Mouse (Mus musculus) heart, embryonic 10.5 days (tissue): ENCODE measurements around the gene Mtmr6. TPM values are rescaled to one million over a fixed set of nuclear protein-coding genes. Genes with fewer than 3 reads are reported as not detected.
"Not testable (repeated sequence)": the region's sequence is repeated elsewhere in the genome, so short reads cannot be mapped to it uniquely, and the experiment has no call there.

Experiments
- DNase-seq: peaks from one replicate; pipeline ENCODE4 v3.0.0-alpha.2; 2017; ENCODE audit warnings: low spot score
- H3K27ac ChIP-seq: fragments of 300-500 bp; sonication (generic); 2 replicates; pipeline ENCODE4 v1.5.1; 2016; ENCODE audit warnings: mild to moderate bottlenecking
- H3K27me3 ChIP-seq: fragments of 300-500 bp; sonication (generic); 2 replicates; pipeline ENCODE4 v1.6.1; 2016; ENCODE audit warnings: mild to moderate bottlenecking; ENCODE audit not compliant: poor library complexity, insufficient read depth, severe bottlenecking
- H3K36me3 ChIP-seq: fragments of 300-500 bp; sonication (generic); 2 replicates; pipeline ENCODE4 v1.6.1; 2016; ENCODE audit warnings: mild to moderate bottlenecking, moderate library complexity
- H3K4me1 ChIP-seq: fragments of 300-500 bp; sonication (generic); 2 replicates; pipeline ENCODE4 v1.6.1; 2016; ENCODE audit warnings: mild to moderate bottlenecking
- H3K4me3 ChIP-seq: fragments of 300-500 bp; sonication (generic); 2 replicates; pipeline ENCODE4 v1.5.1; 2016; ENCODE audit warnings: mild to moderate bottlenecking, moderate library complexity
- H3K9me3 ChIP-seq: fragments of 300-500 bp; sonication (generic); 2 replicates; pipeline ENCODE4 v1.6.1; 2016; ENCODE audit warnings: mild to moderate bottlenecking, moderate library complexity
- WGBS: fragments of 180-500 bp; shearing (Covaris S2); methylation state at CpG from one replicate; pipeline ENCODE4 v1.1.7; 2016; 5-methylcytosine and 5-hydroxymethylcytosine counted together
- microRNA counts: library from miRNA; unstranded; fragments of <30 nt; microRNA quantifications from one replicate; lab custom pipeline; 2017
- microRNA-seq: library from miRNA; unstranded; fragments of <30 nt; microRNA quantifications from one replicate; pipeline ENCODE4, GENCODE M21; 2017
- polyA plus RNA-seq: library from polyadenylated mRNA; unstranded; fragments of >200 nt; fragmentation: Nextera tagmentation; extraction: Ambion mirVana; gene quantifications from 2 replicates; pipeline ENCODE4 v1.2.1, GENCODE M21; 2016

Mtmr6 gene
- polyA plus RNA-seq, 1 experiment from 2014 or later: 22.4 TPM

- no peak for DNase-seq
- H3K9me3 ChIP-seq: no peaks in the 10 kb centered on the region
Measured at GRCm38 (mm10) chr14:60304441-60305220, 39.6 kb downstream of the Mtmr6 start.

DNA sequence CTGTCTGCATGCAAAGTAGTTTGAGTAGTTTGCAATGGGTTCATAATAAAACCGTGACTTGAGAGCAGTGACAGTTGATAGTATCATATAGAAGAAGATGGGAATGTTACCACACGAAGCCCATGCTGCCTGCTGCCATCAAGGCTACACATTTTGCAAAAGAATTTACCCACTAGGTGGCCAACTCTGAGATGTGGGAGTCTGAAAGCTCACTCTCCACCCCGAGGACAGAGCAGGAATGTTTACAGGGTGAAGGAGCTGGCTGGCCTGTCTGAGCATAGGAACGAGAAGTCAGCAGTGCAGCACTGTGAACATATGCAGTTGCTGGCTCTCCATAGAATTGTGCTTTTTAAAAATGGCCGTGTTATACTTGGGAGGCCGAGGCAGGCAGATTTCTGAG lies 43.1 kb downstream of the Mtmr6 start:
- DNase-seq: no peak
- Histone ChIP-seq H3K9me3 (no peaks in the 10 kb centered on the region), H3K27ac (no peak overlapping the region), H3K27me3 (no peaks in the 10 kb centered on the region), H3K36me3 (peaks cover 8% of the 10 kb centered on the region; the same call in 1 of the 2 replicates), H3K4me1 (no peaks in the 10 kb centered on the region), H3K4me3 (no peak overlapping the region)
- 54% methylated on average over 6 of the region's 6 CpGs for WGBS

More at GRCm38 (mm10) chr14:60304441-60305220, 39.6 kb downstream of the Mtmr6 start:
- H3K27ac ChIP-seq: no peak overlapping the region
- no peaks in the 10 kb centered on the region for H3K27me3 ChIP-seq
- no peaks in the 10 kb centered on the region for H3K4me1 ChIP-seq
- 88% methylated on average over 2 of the region's 2 CpGs for WGBS
- H3K36me3 ChIP-seq: peaks cover 23% of the 10 kb centered on the region; the same call in 1 of the 2 replicates
- no peak overlapping the region for H3K4me3 ChIP-seq

DNA sequence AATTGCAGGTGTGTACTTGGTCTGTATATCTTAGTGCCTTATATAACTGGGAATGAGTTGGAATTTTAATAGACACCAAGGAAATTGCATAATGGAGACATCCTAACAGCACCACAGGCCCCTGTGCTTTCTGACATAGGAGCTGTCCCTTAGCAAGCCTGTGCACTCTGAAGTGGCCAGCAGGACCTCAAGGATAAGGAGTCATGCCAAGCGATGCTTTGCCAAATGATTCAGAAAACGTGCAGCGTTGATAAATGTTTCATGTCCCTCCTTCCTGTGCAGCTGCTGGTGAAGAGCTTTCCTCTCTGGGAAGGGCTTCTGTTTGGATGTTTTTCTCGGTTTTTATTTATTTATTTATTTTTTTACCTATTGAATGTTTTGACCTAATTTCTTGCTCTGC lies 45.7 kb downstream of the Mtmr6 start:
- H3K27ac ChIP-seq: no peak overlapping the region
- no peak overlapping the region for H3K4me3 ChIP-seq
- H3K9me3 ChIP-seq: no peaks in the 10 kb centered on the region
- no peaks in the 10 kb centered on the region for H3K4me1 ChIP-seq
- DNase-seq: no peak
- WGBS: 70% methylated on average over 4 of the region's 4 CpGs
- no peaks in the 10 kb centered on the region for H3K27me3 ChIP-seq
- H3K36me3 ChIP-seq: no peaks in the 10 kb centered on the region

- H3K4me1 ChIP-seq: no peaks in the 10 kb centered on the region
- DNase-seq: no peak
- H3K4me3 ChIP-seq: no peak overlapping the region
- WGBS: 96% methylated on average over 1 of the region's 1 CpGs
- H3K27me3 ChIP-seq: no peaks in the 10 kb centered on the region
- no peaks in the 10 kb centered on the region for H3K36me3 ChIP-seq
- H3K27ac ChIP-seq: no peak overlapping the region
- no peaks in the 10 kb centered on the region for H3K9me3 ChIP-seq
Measured at GRCm38 (mm10) chr14:60319231-60319630, 54.2 kb downstream of the Mtmr6 start.

DNA sequence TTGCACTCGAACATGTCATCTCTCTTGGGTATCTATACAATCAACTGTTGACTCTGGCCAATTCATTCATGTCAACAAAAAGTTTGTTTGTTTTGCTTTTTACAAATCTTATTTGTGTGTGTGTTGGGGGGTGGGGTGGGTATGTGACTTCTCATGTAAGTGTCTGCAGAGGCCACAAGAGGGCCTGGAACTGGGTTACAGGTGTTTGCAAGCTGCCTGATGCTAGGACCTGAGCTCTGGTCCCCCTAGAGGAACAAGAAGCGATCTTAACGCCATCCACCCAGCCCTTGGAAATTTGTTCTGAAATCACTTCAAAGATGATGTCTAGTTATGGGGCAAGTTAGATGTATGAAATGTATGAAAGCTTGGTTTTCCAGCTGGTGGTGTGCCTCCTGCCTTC lies 55.8 kb downstream of the Mtmr6 start:
- Histone ChIP-seq H3K27me3 (no peaks in the 10 kb centered on the region), H3K4me1 (no peaks in the 10 kb centered on the region), H3K27ac (no peak overlapping the region), H3K9me3 (no peaks in the 10 kb centered on the region), H3K36me3 (no peaks in the 10 kb centered on the region), H3K4me3 (no peak overlapping the region)
- 69% methylated on average over 3 of the region's 3 CpGs for WGBS
- DNase-seq: no peak

- H3K4me1 ChIP-seq, H3K27ac ChIP-seq, H3K4me3 ChIP-seq, H3K36me3 ChIP-seq, H3K9me3 ChIP-seq, H3K27me3 ChIP-seq: not testable (repeated sequence)
- WGBS: 69% methylated on average over 5 of the region's 5 CpGs
- peak; percentile 60 for DNase-seq
Measured at GRCm38 (mm10) chr14:60340001-60340400, 75.0 kb downstream of the Mtmr6 start.

- 57% methylated on average over 4 of the region's 4 CpGs for WGBS
- no peak for DNase-seq
- Histone ChIP-seq H3K9me3 (no peaks in the 10 kb centered on the region), H3K27me3 (no peaks in the 10 kb centered on the region), H3K27ac (no peak overlapping the region), H3K4me1 (no peaks in the 10 kb centered on the region), H3K36me3 (no peaks in the 10 kb centered on the region), H3K4me3 (no peak overlapping the region)
Measured at GRCm38 (mm10) chr14:60340570-60340969, 75.5 kb downstream of the Mtmr6 start.

DNA sequence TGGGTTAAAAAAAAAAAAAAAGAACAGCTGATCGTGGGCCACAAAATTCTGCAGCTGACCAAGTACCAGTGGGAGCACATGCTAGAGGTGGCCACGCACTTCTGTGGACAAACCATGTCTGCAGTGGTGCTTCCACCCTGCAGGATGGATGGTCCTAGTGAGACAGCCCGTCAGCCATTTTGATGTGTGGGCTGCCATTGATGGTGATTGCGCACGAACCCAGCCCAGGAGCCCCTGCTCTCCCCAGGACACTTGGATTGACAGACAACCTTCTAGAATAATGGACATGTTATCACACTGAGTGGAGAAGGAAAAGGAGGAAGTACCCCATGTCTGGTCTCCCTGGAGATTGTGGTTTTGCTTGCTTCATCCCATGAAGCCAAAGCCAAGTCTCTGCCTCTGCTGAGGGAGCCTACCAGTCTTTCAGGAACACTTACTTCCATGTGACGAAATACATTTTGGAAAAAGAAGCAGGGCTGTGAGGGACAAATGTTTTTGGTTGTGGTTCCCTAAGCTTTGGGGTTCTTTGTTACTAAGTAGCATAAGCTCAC lies 80.4 kb downstream of the Mtmr6 start:
- no peak overlapping the region for H3K4me3 ChIP-seq
- no peaks in the 10 kb centered on the region for H3K36me3 ChIP-seq
- no peaks in the 10 kb centered on the region for H3K27me3 ChIP-seq
- H3K9me3 ChIP-seq: no peaks in the 10 kb centered on the region
- no peak overlapping the region for H3K27ac ChIP-seq
- H3K4me1 ChIP-seq: no peaks in the 10 kb centered on the region
- no peak for DNase-seq
- WGBS: 84% methylated on average over 6 of the region's 6 CpGs

MicroRNA genes within 50 kb of the gene (microRNA counts, 519-probe panel; counts per million panel counts)
- microRNA mmu-miR-719 (lab: Ali Mortazavi, UCI): not detected

Small RNA genes within 50 kb of the gene (microRNA-seq; reads per million reads assigned to microRNA genes)
- gene Mir719: not detected

Other genes with a start within 250 kb of the Mtmr6 start
- 6.9 and 8.0 TPM in 2 replicates for gene Atp8a2, start 68.0 kb upstream of the Mtmr6 start, polyA plus RNA-seq
- gene Nupl1, start 13.8 kb upstream of the Mtmr6 start, polyA plus RNA-seq: 0.07 TPM in 1 of 2 replicates, not detected in the other
- gene Gm49336, start 13.7 kb upstream of the Mtmr6 start, polyA plus RNA-seq: 44.7 and 50.3 TPM in 2 replicates
- gene Amer2, start 108.0 kb downstream of the Mtmr6 start, polyA plus RNA-seq: 0.65 and 1.7 TPM in 2 replicates